Mouse (Mus musculus) midbrain, embryonic 11.5 days (tissue): ENCODE data around the gene Egfem1. TPM values are rescaled to one million over a fixed set of nuclear protein-coding genes. Genes with fewer than 3 reads are reported as not detected.

Experiments
- ATAC-seq: fragments of 200-750 bp; cut with Nextera tagmentation; 2 replicates; pipeline ENCODE4 v1.8.0; 2017; ENCODE audit warnings: moderate TSS enrichment, moderate library complexity; ENCODE audit not compliant: low FRiP score
- DNase-seq: peaks from one replicate; pipeline ENCODE4 v3.0.0; 2015; ENCODE audit warnings: low spot score; ENCODE audit errors: missing footprints
- H3K27ac ChIP-seq: fragments of 300-500 bp; sonication (generic); 2 replicates; pipeline ENCODE4 v1.5.1; 2014; ENCODE audit warnings: low read depth, low read length
- H3K27me3 ChIP-seq: fragments of 300-500 bp; sonication (generic); 2 replicates; pipeline ENCODE4 v1.6.1; 2014; ENCODE audit warnings: mild to moderate bottlenecking, low read length, moderate library complexity, mixed read lengths; ENCODE audit not compliant: control insufficient read depth, insufficient read depth
- H3K36me3 ChIP-seq: fragments of 300-500 bp; sonication (generic); 2 replicates; pipeline ENCODE4 v1.6.1; 2014; ENCODE audit warnings: mild to moderate bottlenecking, low read length, moderate library complexity, mixed read lengths; ENCODE audit not compliant: control insufficient read depth, insufficient read depth
- H3K4me1 ChIP-seq: fragments of 300-500 bp; sonication (generic); 2 replicates; pipeline ENCODE4 v1.6.1; 2014; ENCODE audit warnings: low read length; ENCODE audit not compliant: control insufficient read depth, insufficient read depth
- H3K4me2 ChIP-seq: fragments of 300-500 bp; sonication (generic); 2 replicates; pipeline ENCODE4 v1.6.1; 2014; ENCODE audit warnings: mild to moderate bottlenecking, moderate library complexity
- H3K4me3 ChIP-seq: fragments of 300-500 bp; sonication (generic); 2 replicates; pipeline ENCODE4 v1.5.1; 2014; ENCODE audit warnings: low read depth, low read length
- H3K9ac ChIP-seq: fragments of 300-500 bp; sonication (generic); 2 replicates; pipeline ENCODE4 v1.6.1; 2014; ENCODE audit warnings: low read length
- H3K9me3 ChIP-seq: fragments of 300-500 bp; sonication (generic); 2 replicates; pipeline ENCODE4 v1.6.1; 2016; ENCODE audit warnings: low read length; ENCODE audit not compliant: control insufficient read depth
- WGBS: fragments of 180-500 bp; shearing (Covaris S2); extraction: QIAGEN DNeasy Blood & Tissue Kit; methylation state at CpG from one replicate; pipeline ENCODE4 v1.1.7; 2014; 5-methylcytosine and 5-hydroxymethylcytosine counted together
- microRNA counts: library from miRNA; unstranded; fragments of <30 nt; microRNA quantifications from one replicate; lab custom pipeline; 2015
- microRNA-seq: library from miRNA; unstranded; fragments of <30 nt; microRNA quantifications from one replicate; pipeline ENCODE4, GENCODE M21; 2017
- polyA plus RNA-seq: library from polyadenylated mRNA; unstranded; fragments of >200 nt; fragmentation: Nextera tagmentation; extraction: Ambion mirVana; gene quantifications from 2 replicates; pipeline ENCODE4 v1.2.1, GENCODE M21; 2014

Egfem1 gene
- polyA plus RNA-seq, 1 experiment from 2014 or later, result 14.7 TPM

- no peak overlapping the region for H3K4me3 ChIP-seq
- H3K36me3 ChIP-seq, result no peaks in the 10 kb centered on the region
- no peaks in the 10 kb centered on the region for H3K27me3 ChIP-seq
- 0 out of 2 replicates have a peak, but pooled peaks cover 4% of the 10 kb centered on the region for H3K4me1 ChIP-seq
- H3K4me2 ChIP-seq, result no peak overlapping the region
- ATAC-seq (no peak), DNase-seq (no peak)
- no peak overlapping the region for H3K9ac ChIP-seq
- H3K9me3 ChIP-seq, result no peaks in the 10 kb centered on the region
- H3K27ac ChIP-seq, result no peak overlapping the region
- WGBS, result 33% methylated on average over 6 of the region's 6 CpGs
These were observed 652.4 kb downstream of the Egfem1 start for GRCm38 (mm10) chr3:29734251-29734650.

GRCm38 (mm10) chr3:29739292-29739691 is 657.5 kb downstream of the Egfem1 start:
- H3K27me3 ChIP-seq, result no peaks in the 10 kb centered on the region
- DNase-seq (peak; percentile 85), ATAC-seq (no peak)
- no peak overlapping the region for H3K4me3 ChIP-seq
- 32% methylated on average over 5 of the region's 5 CpGs for WGBS
- H3K9me3 ChIP-seq, result no peaks in the 10 kb centered on the region
- no peak overlapping the region for H3K27ac ChIP-seq
- H3K4me1 ChIP-seq, result no peaks in the 10 kb centered on the region
- H3K36me3 ChIP-seq, result no peaks in the 10 kb centered on the region
- H3K4me2 ChIP-seq, result no peak overlapping the region
- no peak overlapping the region for H3K9ac ChIP-seq

MicroRNA genes within 50 kb of the gene (microRNA counts, 519-probe panel; counts per million panel counts)
- 2,230 counts per million, percentile 4 among the panel's probes with 10 or more counts for microRNA mmu-miR-551b (lab: Ali Mortazavi, UCI)

Small RNA genes lying within 50 kb of the gene (microRNA-seq; reads per million reads assigned to microRNA genes)
- gene Mir21b, result not detected
- gene Mir551b, result 109 reads per million, percentile 54 among the genes with 10 or more reads in this experiment

Other genes starting within 250 kb of the Egfem1 start
- gene Gm1527, start 189.4 kb upstream of the Egfem1 start, polyA plus RNA-seq, result not detected in 2 replicates